Mouse (Mus musculus): ENCODE measurements around the gene Agmo.

The Agmo gene

GRCm38 (mm10) chr12:37241566-37242021, at the start of gene Agmo:
Gene Agmo (plus strand): TSS chr12:37241641.
- no peak for DNase-seq (ENCODE audit: extremely low spot score)

DNA sequence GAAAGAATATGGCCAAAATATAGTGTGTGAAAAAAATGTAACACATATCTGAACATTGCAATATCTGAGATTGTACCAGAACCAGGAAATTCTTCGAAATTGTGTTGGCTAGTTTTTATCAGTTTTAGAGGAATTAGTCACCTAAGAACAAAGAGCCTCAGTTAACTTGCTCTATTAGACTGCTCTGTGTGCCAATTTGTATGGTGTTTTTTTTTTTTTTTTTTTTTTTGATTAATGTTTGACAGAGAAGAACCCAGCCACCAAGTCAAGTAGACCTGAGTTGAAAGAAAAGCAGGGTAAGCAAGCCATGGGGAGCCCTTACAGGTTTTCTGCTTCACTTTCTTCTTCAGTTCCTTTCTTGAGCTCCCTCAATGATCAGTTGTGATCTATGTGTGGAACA, 10.3 kb upstream of the Agmo start:
- DNase-seq (ENCODE audit: extremely low spot score), result no peak

GRCm38 (mm10) chr12:37240975-37241565, 371 bp upstream of the Agmo start:
- DNase-seq (ENCODE audit: extremely low spot score), result no peak

GRCm38 (mm10) chr12:37242484-37242883, 1.0 kb downstream of the Agmo start:
- DNase-seq (ENCODE audit: extremely low spot score), result no peak

DNA sequence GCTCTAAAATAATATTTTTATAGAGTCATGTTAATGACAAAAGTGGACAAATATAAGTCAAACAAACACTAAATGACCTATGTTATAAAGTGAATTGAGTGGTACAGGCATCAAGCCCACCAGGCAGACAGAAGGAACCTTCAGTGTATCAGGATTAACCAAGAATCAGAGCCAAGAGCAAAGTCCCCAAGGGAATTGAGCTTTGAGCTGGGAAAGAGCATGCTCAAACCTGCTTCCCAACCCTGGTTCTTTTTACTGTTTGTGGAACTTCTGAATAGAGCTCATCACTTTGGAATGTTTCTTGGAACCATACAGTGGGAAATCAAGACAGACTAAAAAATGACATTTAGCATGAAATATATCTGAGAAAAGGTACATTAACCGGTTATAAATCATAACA, 3.4 kb downstream of the Agmo start:
- no peak for DNase-seq (ENCODE audit: extremely low spot score)

GRCm38 (mm10) chr12:37251688-37252087, 10.2 kb downstream of the Agmo start:
- no peak for DNase-seq (ENCODE audit: extremely low spot score)

DNA sequence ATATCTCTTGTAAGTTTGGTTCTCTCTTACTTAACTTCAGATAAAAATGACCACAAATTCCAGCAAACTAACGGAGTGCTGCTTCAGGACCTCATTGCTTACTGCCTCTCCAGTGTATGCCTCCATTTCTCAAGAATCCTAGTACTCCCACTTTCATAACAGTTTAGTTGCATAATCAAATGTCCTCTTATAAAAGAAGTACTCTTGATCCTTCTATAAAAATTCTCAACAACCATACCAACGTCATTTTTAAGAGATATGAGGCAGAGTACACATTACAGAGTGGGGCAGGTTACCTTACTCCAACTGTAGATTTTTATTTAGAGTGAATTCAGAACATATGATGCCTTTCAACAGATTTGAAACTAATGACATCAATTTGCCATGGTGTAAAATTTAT, 15.7 kb downstream of the Agmo start:
- DNase-seq (ENCODE audit: extremely low spot score), result no peak

DNA sequence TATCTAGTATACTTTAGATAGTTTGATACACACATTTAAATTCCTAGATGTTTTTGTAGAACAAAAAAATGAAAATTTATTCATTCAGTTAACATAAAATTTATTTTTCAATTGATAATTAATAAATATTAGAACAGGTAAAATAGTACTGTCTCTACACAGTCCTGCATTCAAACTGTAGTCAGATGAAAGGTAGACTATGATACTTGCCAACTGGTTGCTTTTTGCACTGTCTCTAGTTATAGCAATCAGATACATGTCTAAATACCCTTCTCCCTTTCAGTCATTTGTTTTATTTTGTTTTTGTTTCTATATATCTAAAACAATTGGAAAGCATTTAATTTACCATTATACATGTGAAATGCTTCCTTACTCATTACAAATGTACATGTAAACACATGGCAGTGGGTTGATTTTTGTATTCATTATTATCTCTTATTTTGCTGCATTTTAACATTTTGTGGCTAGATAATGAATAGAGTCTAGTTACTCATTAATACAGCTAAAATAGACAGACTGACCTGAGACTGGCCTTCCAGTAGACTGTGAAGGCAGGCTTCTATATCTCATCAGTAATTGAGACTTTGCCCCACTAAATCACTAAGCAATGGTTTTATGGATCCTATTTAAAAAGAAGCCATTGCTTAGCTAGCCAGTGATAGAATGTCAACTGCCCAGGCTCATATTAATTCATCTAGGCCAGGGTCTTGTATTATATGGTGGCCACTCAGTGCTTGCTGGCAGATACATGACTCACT, 18.5 kb downstream of the Agmo start:
- DNase-seq (ENCODE audit: extremely low spot score), result no peak

DNA sequence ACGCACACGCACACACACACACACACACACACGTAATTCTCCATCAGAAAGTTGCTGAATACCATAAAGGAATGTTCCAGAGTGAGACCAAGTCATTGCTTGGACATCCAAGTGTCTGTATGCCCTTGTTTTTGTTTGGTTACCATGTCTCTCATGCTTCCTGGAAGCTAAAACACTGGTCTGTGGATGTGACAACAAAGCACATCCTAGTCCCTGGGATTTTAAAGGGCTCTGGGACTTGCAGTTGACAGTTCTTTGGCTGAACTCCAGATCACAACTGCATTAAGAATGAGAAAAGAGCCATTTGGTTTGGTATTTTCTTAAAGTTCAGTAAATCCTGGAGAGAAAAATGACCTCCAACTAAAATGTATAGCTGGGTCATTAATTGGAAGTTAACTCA, 22.2 kb downstream of the Agmo start:
- no peak for DNase-seq (ENCODE audit: extremely low spot score)

- no peak for DNase-seq (ENCODE audit: extremely low spot score)
These were observed 27.3 kb downstream of the Agmo start for GRCm38 (mm10) chr12:37268636-37269152.

- no peak for DNase-seq (ENCODE audit: extremely low spot score)
These were observed 31.2 kb downstream of the Agmo start for GRCm38 (mm10) chr12:37272660-37273059.

GRCm38 (mm10) chr12:37273964-37274657, 32.7 kb downstream of the Agmo start:
- no peak for DNase-seq (ENCODE audit: extremely low spot score)

DNA sequence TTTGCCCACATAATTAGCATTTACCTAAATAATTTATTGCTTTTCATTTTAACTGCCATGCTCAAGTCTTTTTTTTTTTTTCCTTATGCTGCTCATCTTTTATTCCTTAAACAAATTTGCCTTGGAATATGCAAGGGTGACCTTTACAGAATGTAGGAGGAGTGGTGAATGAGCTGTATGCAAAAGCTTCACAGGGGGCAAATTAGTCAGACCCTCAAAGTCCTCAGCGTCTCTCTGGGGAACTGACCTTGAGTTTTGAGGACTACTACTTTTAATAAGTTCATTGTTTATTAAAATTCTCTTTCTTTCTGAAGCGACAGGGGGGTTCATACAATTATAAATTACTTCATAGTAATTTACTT, 33.2 kb downstream of the Agmo start:
- DNase-seq (ENCODE audit: extremely low spot score), result no peak

- no peak for DNase-seq (ENCODE audit: extremely low spot score)
These were observed 65.6 kb downstream of the Agmo start for GRCm38 (mm10) chr12:37306956-37307466.

GRCm38 (mm10) chr12:37310786-37311185, 69.3 kb downstream of the Agmo start:
- peak; percentile 51 for DNase-seq (ENCODE audit: extremely low spot score)

DNA sequence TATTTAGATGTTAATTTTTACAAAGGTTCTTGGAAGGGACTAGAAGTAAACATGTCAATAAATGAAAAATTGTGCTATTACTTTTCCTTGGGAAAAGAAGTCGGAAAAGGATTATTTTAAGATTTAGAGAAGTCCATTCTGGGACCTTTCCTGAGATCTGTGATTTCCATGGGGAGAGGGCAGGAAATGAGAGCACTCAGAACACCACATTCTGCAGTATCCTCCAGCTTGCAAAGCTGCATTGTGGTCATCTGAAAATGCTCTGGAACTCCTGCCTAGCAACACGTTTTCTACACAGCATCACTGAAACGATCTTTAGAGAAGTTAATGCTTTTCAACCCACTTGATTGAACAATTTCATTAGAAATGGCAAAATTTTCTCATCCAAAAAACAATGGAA, 81.4 kb downstream of the Agmo start:
- DNase-seq (ENCODE audit: extremely low spot score), result no peak

DNA sequence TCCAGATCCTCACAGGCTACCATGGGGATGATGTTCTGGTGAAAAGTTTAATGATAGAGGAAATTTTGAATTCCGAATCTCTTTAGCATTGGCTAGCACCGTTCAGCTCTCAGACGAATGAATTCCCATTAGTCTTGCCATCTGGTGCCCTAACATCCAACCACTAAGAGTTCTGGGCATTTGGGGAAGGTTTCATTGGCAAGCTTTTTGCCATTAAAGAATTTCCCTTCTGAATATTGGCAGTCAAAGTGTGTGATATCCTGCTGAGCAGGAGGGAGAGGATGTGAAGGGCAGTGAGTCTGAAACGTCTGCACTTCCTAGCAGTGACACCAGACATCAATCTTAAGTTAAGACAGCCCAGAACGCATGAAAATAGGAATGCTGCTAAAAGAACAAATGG, 93.5 kb downstream of the Agmo start:
- no peak for DNase-seq (ENCODE audit: extremely low spot score)

GRCm38 (mm10) chr12:37344225-37344624, 102.8 kb downstream of the Agmo start:
- no peak for DNase-seq (ENCODE audit: extremely low spot score)

- peak; percentile 29 for DNase-seq (ENCODE audit: extremely low spot score)
These were observed 104.3 kb downstream of the Agmo start for GRCm38 (mm10) chr12:37345696-37346095.

GRCm38 (mm10) chr12:37392316-37392715, 150.9 kb downstream of the Agmo start:
- no peak for DNase-seq (ENCODE audit: extremely low spot score)

DNA sequence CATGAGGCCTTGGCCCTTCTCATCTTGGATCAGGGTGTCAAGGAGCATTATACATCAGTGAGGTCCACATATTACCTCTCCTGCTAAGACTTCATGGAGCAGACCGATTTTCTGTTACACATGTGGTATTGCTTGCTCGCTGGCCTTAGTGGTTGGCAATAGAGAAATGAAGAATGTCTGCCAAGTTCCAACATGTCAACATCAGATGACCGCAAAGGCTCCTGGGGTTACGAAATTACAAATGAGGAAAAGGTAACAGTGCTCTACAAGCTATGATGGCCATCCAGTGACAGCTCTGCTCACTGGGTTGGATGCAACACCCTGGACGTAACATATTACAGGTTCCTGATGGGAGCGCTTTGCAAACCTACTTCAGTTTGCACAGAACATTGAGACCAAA, 161.1 kb downstream of the Agmo start:
- DNase-seq (ENCODE audit: extremely low spot score), result no peak

- DNase-seq (ENCODE audit: extremely low spot score), result no peak
These were observed 184.9 kb downstream of the Agmo start for GRCm38 (mm10) chr12:37426350-37426749.

GRCm38 (mm10) chr12:37426750-37427149, 185.3 kb downstream of the Agmo start:
- peak; percentile 16 for DNase-seq (ENCODE audit: extremely low spot score)

All from embryo, embryonic 9.5 days (tissue).